Mouse (Mus musculus): Measurements from ENCODE around the gene Glb1.
A peak's percentile ranks its signal among the peaks of the same experiment; 100 is the strongest.
"Not testable (repeated sequence)": the region's sequence is repeated elsewhere in the genome, so short reads cannot be mapped to it uniquely, and the experiment has no call there.

Glb1 gene

GRCm38 (mm10) chr9:114400949-114401684 lies at the start of gene Glb1, which contains the start of gene Tmppe:
Gene Glb1 (plus strand): TSS chr9:114401076.
Gene Tmppe (plus strand): TSS chr9:114401105.
- peak; percentile 92 for DNase-seq

GRCm38 (mm10) chr9:114367783-114368470 lies 32.9 kb upstream of the Glb1 start:
- peak; percentile 91 for DNase-seq

GRCm38 (mm10) chr9:114368471-114368858 lies 32.4 kb upstream of the Glb1 start:
- no peak for DNase-seq

DNA sequence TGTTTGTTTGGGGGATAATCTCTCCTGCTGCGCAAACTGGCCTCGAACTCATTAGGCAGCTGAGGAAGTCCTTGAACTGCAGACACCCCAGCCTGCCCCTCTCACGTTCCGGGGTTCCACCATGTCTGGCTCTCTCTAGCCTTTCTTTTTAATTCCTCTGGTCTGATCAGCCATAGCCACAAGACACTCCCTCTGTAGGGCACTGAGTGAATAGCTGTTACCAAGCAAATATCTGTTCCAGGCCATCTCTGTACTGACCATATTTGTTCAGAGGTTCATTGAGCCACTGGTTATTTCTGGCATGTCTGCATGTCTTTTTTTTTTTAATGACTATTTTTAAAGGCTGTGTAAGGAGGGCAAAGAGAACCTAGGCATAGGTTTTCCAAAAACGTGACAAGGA lies 31.5 kb upstream of the Glb1 start:
- not testable (repeated sequence) for DNase-seq

DNA sequence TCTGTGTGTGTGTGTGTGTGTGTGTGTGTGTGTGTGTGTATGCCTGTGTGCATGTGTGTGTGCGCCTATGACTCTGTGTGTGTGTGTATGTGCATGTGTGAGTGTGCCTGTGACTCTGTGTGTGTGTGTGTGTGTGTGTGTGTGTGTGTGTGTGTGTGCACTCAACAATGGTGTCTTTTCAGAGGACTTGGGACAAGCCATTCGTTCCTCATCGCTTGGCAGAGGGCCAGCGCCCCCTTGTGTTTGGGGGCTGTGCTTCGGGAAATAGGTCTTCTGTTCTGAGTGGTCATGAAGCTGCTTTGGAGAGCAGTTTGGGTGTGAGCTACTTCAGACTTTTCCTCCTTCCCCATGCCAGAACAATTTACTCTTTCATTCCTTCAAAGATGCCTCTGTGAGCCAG lies 29.2 kb upstream of the Glb1 start:
- peak; percentile 43 for DNase-seq

- no peak for DNase-seq
These were observed 25.5 kb upstream of the Glb1 start for GRCm38 (mm10) chr9:114375276-114375962.

DNA sequence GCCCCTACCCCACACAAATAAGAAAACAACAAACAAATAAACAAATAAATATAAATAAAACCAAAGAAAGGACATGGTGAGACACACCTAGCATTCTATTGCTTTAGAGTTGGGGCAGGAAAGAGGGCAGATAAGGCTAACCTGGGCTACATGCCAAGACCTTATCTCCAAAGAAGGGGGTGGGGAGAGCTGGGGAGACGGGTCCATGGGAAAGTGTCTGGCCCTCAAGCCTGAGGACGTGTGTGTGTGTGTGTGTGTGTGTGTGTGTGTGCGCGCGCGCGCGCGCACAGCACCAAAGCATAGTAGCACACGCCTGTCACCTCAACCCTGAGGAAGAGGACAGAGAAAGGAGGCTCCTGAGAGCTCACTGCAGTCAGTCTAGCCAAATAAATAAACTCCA lies 23.7 kb upstream of the Glb1 start:
- DNase-seq = no peak

GRCm38 (mm10) chr9:114379871-114380270 lies 21.0 kb upstream of the Glb1 start:
- no peak for DNase-seq

DNA sequence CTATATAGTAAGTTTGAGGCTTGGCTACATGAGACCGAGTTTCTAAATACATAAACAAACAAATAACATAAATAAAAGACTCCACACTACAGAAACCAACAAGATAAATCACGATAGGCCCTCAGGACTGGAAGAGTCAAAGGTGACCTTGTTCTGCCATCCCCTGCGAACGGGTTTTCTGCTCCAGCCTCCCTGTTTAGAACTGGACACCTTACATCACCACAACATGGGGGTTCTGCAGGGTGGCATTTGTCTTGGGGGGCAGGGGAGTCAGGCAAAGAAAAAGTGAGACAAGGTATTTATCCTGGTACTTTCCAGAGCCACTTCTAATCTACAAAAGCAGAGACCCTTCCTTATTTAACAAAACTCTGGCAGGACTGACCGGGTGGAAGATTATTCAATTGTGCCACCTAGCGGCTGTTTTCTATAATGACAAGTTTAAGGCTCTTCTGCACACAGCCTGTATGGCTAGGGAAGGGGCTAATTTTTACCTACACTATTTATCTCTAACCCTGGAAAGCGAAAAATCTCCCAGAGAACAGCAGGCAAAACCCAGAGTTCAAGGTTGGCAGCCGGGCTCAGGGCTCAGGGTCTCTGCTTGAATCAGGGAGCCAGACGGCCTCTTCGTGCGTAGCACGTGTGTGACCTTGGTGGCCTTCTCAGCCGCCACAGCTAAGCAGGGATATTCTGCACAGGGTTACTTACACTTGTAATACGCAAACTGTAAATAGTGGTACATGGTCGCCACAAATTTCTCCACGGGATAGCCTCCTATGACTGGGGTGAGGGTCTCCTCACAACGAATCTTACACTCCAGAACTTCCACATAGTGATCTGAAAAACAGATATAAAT lies 19.8 kb upstream of the Glb1 start:
- DNase-seq = peak; percentile 50

DNA sequence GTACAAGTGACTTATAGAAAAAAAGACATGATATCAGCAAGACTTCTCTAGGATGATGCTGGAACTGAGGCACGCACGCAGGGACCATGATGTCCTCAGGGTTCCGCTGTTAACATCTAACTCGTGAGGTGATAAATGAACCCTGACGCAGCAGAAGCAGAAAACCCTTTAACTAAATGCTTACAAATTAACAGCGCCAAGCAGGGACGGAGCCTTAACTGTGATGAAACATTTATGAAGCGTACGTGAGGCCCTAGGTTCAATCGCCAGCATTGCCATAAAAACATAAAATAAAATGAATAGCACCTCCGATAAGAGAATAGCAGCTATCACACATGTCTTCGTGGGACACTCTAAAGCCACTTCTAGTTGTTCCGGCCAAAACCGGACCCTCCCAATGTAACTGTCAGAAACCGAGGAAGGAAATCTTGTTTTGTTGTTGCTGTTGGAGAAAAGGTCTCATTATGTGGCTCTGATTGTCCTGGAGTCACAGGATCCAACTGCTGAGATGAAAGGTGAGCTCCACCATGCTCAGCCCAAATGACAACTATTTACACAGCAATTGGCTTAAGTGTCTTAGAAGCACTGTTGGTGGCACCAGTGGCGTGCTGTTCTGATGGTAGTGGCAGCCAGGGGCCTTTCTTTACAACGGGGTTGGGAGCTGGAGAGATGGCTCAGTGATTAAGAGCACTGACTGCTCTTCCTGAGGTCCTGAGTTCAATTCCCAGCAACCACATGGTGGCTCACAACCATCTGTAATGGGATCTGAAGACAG lies 17.8 kb upstream of the Glb1 start:
- DNase-seq = no peak

DNA sequence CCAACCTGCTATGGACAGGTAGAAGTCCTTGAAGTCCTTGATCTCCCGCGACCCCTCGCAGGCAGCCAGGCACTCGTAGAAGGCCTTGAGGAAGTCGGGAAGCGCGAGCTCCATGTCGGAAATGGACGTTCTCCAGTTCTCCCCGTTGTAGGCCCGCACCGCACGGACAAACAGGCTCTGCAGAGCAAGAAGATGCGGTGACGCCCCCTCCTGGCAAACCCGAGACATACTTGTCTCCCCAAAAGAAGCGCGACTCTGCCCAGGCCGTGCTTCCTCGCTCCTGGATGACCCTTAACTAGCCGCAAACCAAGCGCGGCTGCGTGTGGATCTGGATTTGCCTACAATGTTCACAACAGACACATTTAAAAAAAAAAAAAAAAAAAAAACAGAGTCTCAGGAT lies 16.2 kb upstream of the Glb1 start:
- DNase-seq = no peak

- no peak for DNase-seq
These were observed 15.7 kb upstream of the Glb1 start for GRCm38 (mm10) chr9:114385160-114385559.

DNA sequence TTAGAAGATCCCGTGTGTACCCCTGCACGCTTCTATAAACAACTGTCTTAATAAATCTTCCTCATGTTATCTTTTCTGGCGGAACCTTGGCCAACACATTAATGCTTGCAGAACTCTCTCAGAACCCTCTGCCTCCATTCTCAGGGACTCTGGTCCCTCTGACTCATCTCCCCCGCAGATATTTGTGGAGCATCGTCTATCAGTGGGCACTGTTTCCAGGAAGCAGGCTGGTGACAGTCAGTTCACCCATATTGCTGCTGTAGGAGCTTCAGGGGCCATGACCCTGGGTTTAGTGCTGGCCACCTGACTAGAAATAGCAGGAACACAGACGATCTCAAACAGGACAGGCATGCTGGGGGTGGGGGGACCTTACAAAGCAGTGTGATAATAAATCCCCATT lies 13.8 kb upstream of the Glb1 start:
- DNase-seq = no peak

DNA sequence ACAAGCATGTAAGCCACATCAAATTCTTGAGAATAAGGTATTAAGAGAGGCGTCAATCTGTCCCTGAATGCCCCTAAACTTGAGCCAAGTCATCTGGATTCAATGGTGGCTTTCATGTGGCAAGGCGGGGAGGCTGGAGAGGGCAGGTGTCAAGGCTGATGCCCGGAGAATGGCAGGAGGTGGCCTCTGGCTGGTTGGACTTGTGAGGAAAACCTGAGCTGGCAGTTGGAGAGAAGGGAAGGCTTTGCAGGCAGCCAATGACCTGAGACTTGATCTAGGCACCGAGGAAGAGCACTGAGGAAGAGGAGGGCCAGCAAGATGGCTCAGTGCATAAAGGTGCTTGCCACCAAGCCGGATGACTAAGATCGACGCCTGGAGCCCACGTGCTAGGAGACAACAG lies 12.6 kb upstream of the Glb1 start:
- DNase-seq = no peak

DNA sequence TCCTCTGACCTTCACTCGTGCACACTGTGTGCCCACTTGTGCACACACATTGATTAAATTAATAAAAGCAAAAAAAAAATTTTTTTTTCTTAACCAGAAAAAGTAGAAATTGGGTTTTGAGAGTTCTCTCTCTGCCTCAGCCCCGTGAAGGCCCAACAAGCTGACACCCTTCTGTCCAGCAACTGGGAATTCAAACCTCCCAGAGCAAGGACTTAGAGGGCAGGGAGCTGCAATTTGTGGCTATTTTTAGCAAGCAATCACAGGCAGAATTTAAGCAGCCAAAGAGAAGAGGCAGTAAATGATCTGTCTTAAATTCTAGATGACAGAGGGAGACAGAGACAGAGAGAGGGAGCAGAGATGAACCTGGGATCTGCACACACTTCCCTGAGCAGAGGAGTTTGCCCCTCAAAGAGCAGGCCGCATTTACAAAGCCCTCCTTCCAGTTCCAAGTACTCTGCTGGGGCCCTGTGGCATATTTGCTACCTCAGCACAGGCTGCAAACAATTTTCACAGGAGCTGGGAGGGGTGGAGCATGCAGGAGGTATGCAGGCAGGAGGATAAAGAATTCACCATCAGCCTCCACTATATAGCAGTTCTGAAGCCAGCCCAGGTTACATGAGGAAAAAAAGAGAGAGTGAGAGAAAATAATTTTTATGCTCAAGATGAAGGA lies 12.0 kb upstream of the Glb1 start:
- no peak for DNase-seq

DNA sequence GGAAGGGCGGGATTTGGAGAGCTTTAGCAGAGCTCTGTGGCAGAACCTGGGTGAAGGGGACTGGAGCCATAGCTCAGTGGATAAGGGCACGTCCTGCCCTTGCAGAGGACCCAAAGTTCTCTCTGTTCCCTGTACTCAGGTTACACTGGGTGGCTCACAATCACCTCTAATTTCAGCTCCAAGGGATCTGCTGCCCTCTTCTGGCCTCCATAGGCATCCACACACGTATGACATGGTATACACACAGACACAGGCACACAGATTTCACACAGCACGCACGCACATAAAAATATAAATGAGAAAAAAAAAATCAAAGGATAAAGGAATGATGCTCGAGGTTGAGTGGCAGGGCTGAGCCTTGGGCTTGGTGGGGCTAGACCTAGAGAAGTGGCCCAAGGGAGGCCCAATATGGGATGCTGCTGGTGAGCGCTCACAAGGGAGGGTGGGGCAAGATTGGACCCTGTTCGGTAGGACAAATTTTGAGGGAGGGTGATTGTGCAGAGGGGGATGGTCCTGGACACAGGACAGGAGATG lies 11.4 kb upstream of the Glb1 start:
- no peak for DNase-seq

GRCm38 (mm10) chr9:114389905-114390748 lies 10.7 kb upstream of the Glb1 start, which contains the start of gene Crtap:
Gene Crtap (minus strand): TSS chr9:114390675.
- peak; percentile 80 for DNase-seq

DNA sequence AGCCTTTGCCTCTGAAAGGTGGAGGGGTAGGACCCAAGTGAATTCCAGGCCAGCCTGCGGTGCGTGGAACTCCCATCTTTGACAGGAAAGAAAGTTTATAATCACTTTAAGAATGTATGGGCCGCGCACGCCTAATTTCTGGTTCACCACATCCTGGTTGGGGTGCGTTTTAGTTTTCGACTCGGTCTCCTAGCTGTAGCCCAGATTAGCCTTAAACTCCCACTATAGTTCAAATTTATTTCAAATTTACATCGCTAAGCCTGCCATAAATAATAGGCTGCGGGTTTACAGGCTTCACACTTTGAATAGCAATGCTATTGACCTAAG lies 10.2 kb upstream of the Glb1 start:
- DNase-seq = no peak

GRCm38 (mm10) chr9:114394136-114394535 lies 6.7 kb upstream of the Glb1 start:
- DNase-seq = not testable (repeated sequence)

GRCm38 (mm10) chr9:114394677-114395076 lies 6.2 kb upstream of the Glb1 start:
- no peak for DNase-seq
